20 mouse cellular contexts compared by ENCODE assay signal in genomic region chr10:82962472-82963020, GRCm38 (mm10). TPM values are rescaled to one million over a fixed set of nuclear protein-coding genes. Genes with fewer than 3 reads are reported as not detected.
A peak's percentile ranks its signal among the peaks of the same experiment; 100 is the strongest.
DNase-seq lines count a peak whose midpoint lies in the region; ATAC-seq lines count a peak whose summit lies in the region.
"Had no signal": no experiment of that assay in that cellular context is flagged by ENCODE, and none has a peak within 500 bp of the region (broad histone marks: within the 10 kb centered on the region; RNA-seq: fewer than 3 reads in every experiment).

No protein-coding gene starts in this region.

- peak overlapping the region; percentile 73; the same call in 1 of the 2 replicates for H3K27ac ChIP-seq in liver, embryonic 12.5 days
- H3K27ac ChIP-seq in liver, embryonic 11.5 days (ENCODE audit: low read depth, low read length) = no peak overlapping the region
- H3K27ac ChIP-seq: embryonic facial prominence, embryonic 12.5 days; midbrain, embryonic 13.5 days had no signal

- no peak overlapping the region for H3K9ac ChIP-seq in liver, embryonic 12.5 days
- no peak overlapping the region for H3K9ac ChIP-seq in liver, embryonic 11.5 days (ENCODE audit: low read depth, low read length)
- H3K9ac ChIP-seq: embryonic facial prominence, embryonic 12.5 days; heart, embryonic 12.5 days; midbrain, embryonic 13.5 days had no signal

- H3K36me3 ChIP-seq in liver, embryonic 12.5 days = no peaks in the 10 kb centered on the region
- H3K36me3 ChIP-seq in liver, embryonic 11.5 days (ENCODE audit: control insufficient read depth, insufficient read depth, low read length) = no peaks in the 10 kb centered on the region
- H3K36me3 ChIP-seq: embryonic facial prominence, embryonic 12.5 days; heart, embryonic 12.5 days; midbrain, embryonic 13.5 days had no signal

- peaks cover 33% of the 10 kb centered on the region for H3K4me1 ChIP-seq in liver, embryonic 12.5 days
- H3K4me1 ChIP-seq in liver, embryonic 11.5 days (replicated peaks; ENCODE audit: control insufficient read depth, insufficient read depth, low read length) = peaks cover 11% of the 10 kb centered on the region
- H3K4me1 ChIP-seq: embryonic facial prominence, embryonic 12.5 days; heart, embryonic 12.5 days; midbrain, embryonic 13.5 days had no signal

- no peaks in the 10 kb centered on the region for H3K9me3 ChIP-seq in liver, embryonic 12.5 days (replicated peaks)
- no peaks in the 10 kb centered on the region for H3K9me3 ChIP-seq in liver, embryonic 11.5 days (ENCODE audit: control insufficient read depth, low read length)
- H3K9me3 ChIP-seq: embryonic facial prominence, embryonic 12.5 days; heart, embryonic 12.5 days; midbrain, embryonic 13.5 days had no signal

- H3K4me3 ChIP-seq in liver, embryonic 12.5 days = no peak overlapping the region
- no peak overlapping the region for H3K4me3 ChIP-seq in liver, embryonic 11.5 days (ENCODE audit: low read depth, low read length)
- H3K4me3 ChIP-seq: embryonic facial prominence, embryonic 12.5 days; heart, embryonic 12.5 days; midbrain, embryonic 13.5 days; myocyte had no signal

- 0 out of 2 replicates have a peak, but pooled peaks cover 3% of the 10 kb centered on the region for H3K27me3 ChIP-seq in liver, embryonic 12.5 days (replicated peaks)
- H3K27me3 ChIP-seq in liver, embryonic 11.5 days (replicated peaks; ENCODE audit: control insufficient read depth, insufficient read depth, low read length) = no peaks in the 10 kb centered on the region
- H3K27me3 ChIP-seq: embryonic facial prominence, embryonic 12.5 days; heart, embryonic 12.5 days; midbrain, embryonic 13.5 days had no signal

- no peak for DNase-seq in liver, embryonic 11.5 days (ENCODE audit: low spot score)
- DNase-seq in MEL-GATA-1-ER (ENCODE audit: extremely low read depth, low read depth) = peak; percentile 12
- DNase-seq in kidney, postnatal 25 days = no peak
- DNase-seq in heart, postnatal 4 days = no peak
- DNase-seq in right cerebral cortex, postnatal 36 days (ENCODE audit: low spot score in 2 of 2) = no peak
- DNase-seq: adrenal gland, adult 2 months; cerebellum, adult 11 months; kidney, adult 18-20 months; kidney, postnatal 10 days; left cerebral cortex, postnatal 4 days; lung, adult 18-20 months; lung, postnatal 4 days; thymus, adult 2 months had no signal

- peak overlapping the region; percentile 30 for H3K4me2 ChIP-seq in liver, embryonic 12.5 days
- H3K4me2 ChIP-seq in liver, embryonic 11.5 days = no peak overlapping the region; the same call in 1 of the 2 replicates
- H3K4me2 ChIP-seq: embryonic facial prominence, embryonic 12.5 days; heart, embryonic 12.5 days; midbrain, embryonic 13.5 days had no signal

- WGBS in liver, embryonic 12.5 days (ENCODE audit: insufficient replicate concordance) = 41% methylated on average over 6 of the region's 6 CpGs
- 56% methylated on average over 6 of the region's 6 CpGs for WGBS in liver, embryonic 11.5 days

- no peak for ATAC-seq in liver, embryonic 12.5 days
- ATAC-seq in liver, embryonic 11.5 days (replicated peaks; ENCODE audit: low FRiP score) = no peak
- peak; percentile 70 for ATAC-seq in hematopoietic stem cell, adult 5-6 weeks (replicated peaks in 1 of 2; ENCODE audit: insufficient read depth in 1 of 2, low FRiP score in 2 of 2, low TSS enrichment in 1 of 2, low read depth in 1 of 2, poor library complexity in 2 of 2, severe bottlenecking in 2 of 2)
- ATAC-seq in neutrophil, adult 5-6 weeks (ENCODE audit: extremely low read depth, insufficient number of reproducible peaks, low FRiP score, poor library complexity, severe bottlenecking) = peak; percentile 52

RNA-seq across cellular contexts. Expression of gene Chst11, which starts 22.8 kb away (rescaled TPM):
- 1.9 TPM in 2 replicates for polyA plus RNA-seq in liver, embryonic 12.5 days (2016; fragmentation: Nextera tagmentation; extraction: Ambion mirVana)
- 2.9 and 3.1 TPM in 2 replicates for polyA plus RNA-seq in liver, embryonic 11.5 days (2014; fragmentation: Nextera tagmentation; extraction: Ambion mirVana)
- total RNA-seq in hematopoietic stem cell, adult 5-6 weeks (2017) = 22.3 and 27.1 TPM in 2 replicates
- total RNA-seq in neutrophil, adult 5-6 weeks (2017) = 31.4 and 31.9 TPM in 2 replicates
- total RNA-seq in heart, postnatal 4 days (2021) = 1 to 10 TPM; 3.6 to 5.2 TPM

Comparison
In these comparisons a context has a peak if more than half of its experiments do, and no peak if none do; other contexts are left out.
1. ATAC-seq: peak in hematopoietic stem cell, adult 5-6 weeks (2 of 2) and neutrophil, adult 5-6 weeks (single experiment); none in liver, embryonic 12.5 days (single experiment) and liver, embryonic 11.5 days (single experiment).